Mouse (Mus musculus) kidney, embryonic 14.5 days (tissue): ENCODE data around the gene 1700088E04Rik. TPM values are rescaled to one million over a fixed set of nuclear protein-coding genes. Genes with fewer than 3 reads are reported as not detected.
A peak's percentile ranks its signal among the peaks of the same experiment; 100 is the strongest.

Experiments
- ATAC-seq: fragments of 200-750 bp; cut with Nextera tagmentation; 2 replicates; pipeline ENCODE4 v1.8.0; 2017; ENCODE audit warnings: moderate number of reproducible peaks, mild to moderate bottlenecking, moderate TSS enrichment, moderate library complexity; ENCODE audit not compliant: low FRiP score, low TSS enrichment
- H3K27ac ChIP-seq: fragments of 300-500 bp; sonication (generic); 2 replicates; pipeline ENCODE4 v1.5.1; 2014; ENCODE audit warnings: low read depth, mild to moderate bottlenecking, low read length, moderate library complexity, mixed read lengths
- H3K27me3 ChIP-seq: fragments of 300-500 bp; sonication (generic); 2 replicates; pipeline ENCODE4 v1.6.1; 2014; ENCODE audit warnings: mild to moderate bottlenecking, low read length; ENCODE audit not compliant: control insufficient read depth, insufficient read depth
- H3K36me3 ChIP-seq: fragments of 300-500 bp; sonication (generic); 2 replicates; pipeline ENCODE4 v1.6.1; 2014; ENCODE audit warnings: low read length, mixed read lengths; ENCODE audit not compliant: control insufficient read depth, insufficient read depth
- H3K4me1 ChIP-seq: fragments of 300-500 bp; sonication (generic); 2 replicates; pipeline ENCODE4 v1.6.1; 2014; ENCODE audit warnings: low read length, mixed read lengths; ENCODE audit not compliant: control insufficient read depth, insufficient read depth
- H3K4me2 ChIP-seq: fragments of 300-500 bp; sonication (generic); replicated peaks from 2 replicates; pipeline ENCODE4 v1.6.1; 2014; ENCODE audit warnings: low read depth, mild to moderate bottlenecking, low read length
- H3K4me3 ChIP-seq: fragments of 300-500 bp; sonication (generic); 2 replicates; pipeline ENCODE4 v1.5.1; 2014; ENCODE audit warnings: mild to moderate bottlenecking, low read length
- H3K9ac ChIP-seq: fragments of 300-500 bp; sonication (generic); 2 replicates; pipeline ENCODE4 v1.6.1; 2014; ENCODE audit warnings: low read depth, mild to moderate bottlenecking, low read length, moderate library complexity
- H3K9me3 ChIP-seq: fragments of 300-500 bp; sonication (generic); 2 replicates; pipeline ENCODE4 v1.6.1; 2016; ENCODE audit warnings: low read length; ENCODE audit not compliant: control insufficient read depth
- WGBS: fragments of 180-500 bp; shearing (Covaris S2); extraction: QIAGEN DNeasy Blood & Tissue Kit; methylation state at CpG from one replicate; pipeline ENCODE4 v1.1.7; 2014; 5-methylcytosine and 5-hydroxymethylcytosine counted together
- polyA plus RNA-seq: library from polyadenylated mRNA; unstranded; fragments of >200 nt; fragmentation: Nextera tagmentation; extraction: Ambion mirVana; gene quantifications from 2 replicates; pipeline ENCODE4 v1.2.1, GENCODE M21; 2014

1700088E04Rik gene
- polyA plus RNA-seq, 1 experiment from 2014 or later = 8.8 TPM

- Histone ChIP-seq H3K4me3 (no peak overlapping the region), H3K4me1 (peaks cover 19% of the 10 kb centered on the region), H3K27me3 (no peaks in the 10 kb centered on the region), H3K4me2 (no peak overlapping the region), H3K9me3 (no peaks in the 10 kb centered on the region), H3K36me3 (peaks cover 15% of the 10 kb centered on the region), H3K9ac (no peak overlapping the region), H3K27ac (peak overlapping the region; percentile 71; the same call in 1 of the 2 replicates)
- WGBS = 51% methylated on average over 4 of the region's 4 CpGs
- ATAC-seq = no peak
These were observed 41.6 kb downstream of the 1700088E04Rik start for GRCm38 (mm10) chr15:79099456-79099855.

- H3K27ac ChIP-seq = peak overlapping the region; percentile 71
- H3K27me3 ChIP-seq = no peaks in the 10 kb centered on the region
- peaks cover 19% of the 10 kb centered on the region for H3K4me1 ChIP-seq
- 47% methylated on average over 7 of the region's 7 CpGs for WGBS
- no peak overlapping the region for H3K9ac ChIP-seq
- H3K36me3 ChIP-seq = peaks cover 21% of the 10 kb centered on the region
- ATAC-seq = no peak
- no peak overlapping the region for H3K4me3 ChIP-seq
- H3K9me3 ChIP-seq = no peaks in the 10 kb centered on the region
- no peak overlapping the region for H3K4me2 ChIP-seq
These were observed 42.2 kb downstream of the 1700088E04Rik start for GRCm38 (mm10) chr15:79098868-79099267.

GRCm38 (mm10) chr15:79098220-79098619 lies 42.8 kb downstream of the 1700088E04Rik start:
- Histone ChIP-seq H3K4me2 (no peak overlapping the region), H3K4me1 (peaks cover 19% of the 10 kb centered on the region), H3K4me3 (no peak overlapping the region), H3K27ac (peak overlapping the region; percentile 71), H3K36me3 (peaks cover 27% of the 10 kb centered on the region), H3K9ac (no peak overlapping the region), H3K9me3 (no peaks in the 10 kb centered on the region), H3K27me3 (no peaks in the 10 kb centered on the region)
- 57% methylated on average over 5 of the region's 5 CpGs for WGBS
- ATAC-seq = no peak

DNA sequence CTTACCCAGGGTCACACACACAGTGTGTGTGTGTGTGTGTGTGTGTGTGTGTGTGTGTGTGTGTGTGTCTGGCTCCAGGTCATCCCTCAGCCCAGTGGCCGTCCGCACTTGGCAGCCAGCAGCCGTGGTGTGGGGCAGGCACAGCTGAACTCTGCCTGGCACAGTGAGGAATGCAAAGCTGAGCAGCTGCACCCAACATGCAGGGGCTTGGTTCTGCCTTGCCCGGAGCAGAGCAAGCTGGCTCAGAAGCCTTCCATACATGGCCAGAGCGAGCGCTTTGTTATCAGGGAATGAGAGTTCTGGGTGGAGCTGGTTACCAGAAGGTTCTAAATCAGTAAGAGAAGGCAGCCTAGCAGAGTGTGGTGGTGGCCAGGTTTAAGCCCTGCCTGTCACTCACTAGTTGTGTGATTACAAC lies 43.4 kb downstream of the 1700088E04Rik start:
- Histone ChIP-seq H3K27me3 (no peaks in the 10 kb centered on the region), H3K27ac (peak overlapping the region; percentile 59; the same call in 1 of the 2 replicates), H3K4me3 (no peak overlapping the region), H3K4me2 (no peak overlapping the region; the same call in 1 of the 2 replicates), H3K9ac (0 out of 2 replicates have a peak overlapping the region, but pooled peaks have one; percentile 5), H3K9me3 (no peaks in the 10 kb centered on the region), H3K36me3 (peaks cover 33% of the 10 kb centered on the region), H3K4me1 (peaks cover 19% of the 10 kb centered on the region)
- WGBS = 37% methylated on average over 6 of the region's 6 CpGs
- peak; percentile 52 for ATAC-seq

DNA sequence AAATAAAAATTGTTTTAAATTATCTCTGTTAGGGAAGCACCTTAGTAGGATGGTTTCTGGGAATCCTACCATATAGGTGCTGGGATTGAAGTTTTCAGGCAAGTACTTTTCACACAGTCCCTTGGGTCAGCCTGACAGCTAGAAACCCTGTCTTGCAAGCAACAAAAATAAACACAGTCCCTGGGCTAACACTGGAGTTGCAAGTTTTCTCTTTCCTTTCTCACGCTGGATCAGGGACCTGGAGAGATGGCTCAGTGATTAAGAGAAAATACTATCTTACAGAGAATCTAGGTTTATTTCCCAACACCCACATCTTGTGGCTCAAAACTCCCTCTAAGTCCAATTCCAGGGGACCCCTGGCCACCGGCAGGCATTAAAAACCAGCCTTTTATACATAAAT lies 43.9 kb downstream of the 1700088E04Rik start:
- H3K36me3 ChIP-seq = peaks cover 38% of the 10 kb centered on the region
- ATAC-seq = no peak
- peak overlapping the region; percentile 59; the same call in 1 of the 2 replicates for H3K27ac ChIP-seq
- peak overlapping the region; percentile 5; the same call in 1 of the 2 replicates for H3K9ac ChIP-seq
- H3K27me3 ChIP-seq = no peaks in the 10 kb centered on the region
- H3K4me3 ChIP-seq = no peak overlapping the region
- H3K4me1 ChIP-seq = peaks cover 19% of the 10 kb centered on the region
- WGBS = 23% methylated on average over 2 of the region's 2 CpGs
- no peaks in the 10 kb centered on the region for H3K9me3 ChIP-seq
- H3K4me2 ChIP-seq = no peak overlapping the region; the same call in 1 of the 2 replicates

- Histone ChIP-seq H3K4me1 (peaks cover 19% of the 10 kb centered on the region), H3K9me3 (no peaks in the 10 kb centered on the region), H3K9ac (peak overlapping the region; percentile 23; the same call in 1 of the 2 replicates), H3K27me3 (no peaks in the 10 kb centered on the region), H3K4me3 (no peak overlapping the region), H3K36me3 (peaks cover 44% of the 10 kb centered on the region), H3K27ac (no peak overlapping the region; the same call in 1 of the 2 replicates), H3K4me2 (no peak overlapping the region)
- no peak for ATAC-seq
- 58% methylated on average over 3 of the region's 3 CpGs for WGBS
These were observed 44.5 kb downstream of the 1700088E04Rik start for GRCm38 (mm10) chr15:79096556-79096955.

DNA sequence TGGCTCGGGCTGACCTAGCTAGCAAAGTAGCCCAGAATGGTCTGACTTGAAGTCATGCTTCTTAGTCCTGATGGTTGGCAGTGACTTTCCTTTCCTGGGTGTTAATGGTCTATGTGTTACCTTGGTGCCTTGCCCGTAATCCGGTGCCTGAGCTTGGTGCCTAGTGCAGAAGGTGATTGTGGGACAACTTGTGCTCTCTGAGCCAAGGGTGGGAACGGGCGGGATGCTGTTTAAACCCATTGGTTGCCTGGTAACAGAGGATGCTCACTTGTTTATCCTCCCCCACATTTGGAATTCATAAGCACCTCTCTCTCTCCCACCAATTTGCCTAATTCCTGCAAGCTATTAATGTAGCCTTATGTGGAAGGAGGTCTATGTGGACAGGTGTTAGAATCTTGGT lies 45.6 kb downstream of the 1700088E04Rik start:
- Histone ChIP-seq H3K27ac (no peak overlapping the region), H3K4me1 (peaks cover 19% of the 10 kb centered on the region), H3K36me3 (peaks cover 55% of the 10 kb centered on the region), H3K9ac (no peak overlapping the region), H3K4me3 (no peak overlapping the region), H3K27me3 (no peaks in the 10 kb centered on the region), H3K4me2 (no peak overlapping the region), H3K9me3 (no peaks in the 10 kb centered on the region)
- WGBS = 84% methylated on average over 5 of the region's 5 CpGs
- ATAC-seq = no peak

- H3K4me1 ChIP-seq = peaks cover 18% of the 10 kb centered on the region
- H3K9ac ChIP-seq = no peak overlapping the region
- no peak for ATAC-seq
- H3K27me3 ChIP-seq = no peaks in the 10 kb centered on the region
- H3K4me2 ChIP-seq = no peak overlapping the region
- H3K4me3 ChIP-seq = no peak overlapping the region
- no peak overlapping the region for H3K27ac ChIP-seq
- no peaks in the 10 kb centered on the region for H3K9me3 ChIP-seq
- WGBS = 76% methylated on average over 7 of the region's 7 CpGs
- peaks cover 77% of the 10 kb centered on the region for H3K36me3 ChIP-seq
These were observed 47.8 kb downstream of the 1700088E04Rik start for GRCm38 (mm10) chr15:79093083-79093839.

- Histone ChIP-seq H3K9ac (no peak overlapping the region), H3K27ac (no peak overlapping the region), H3K4me2 (no peak overlapping the region), H3K4me3 (no peak overlapping the region), H3K4me1 (peaks cover 8% of the 10 kb centered on the region; the same call in 1 of the 2 replicates), H3K9me3 (no peaks in the 10 kb centered on the region), H3K36me3 (peaks cover 82% of the 10 kb centered on the region), H3K27me3 (no peaks in the 10 kb centered on the region)
- 89% methylated on average over 6 of the region's 6 CpGs for WGBS
- ATAC-seq = no peak
These were observed 48.8 kb downstream of the 1700088E04Rik start for GRCm38 (mm10) chr15:79092284-79092683.
